Mouse (Mus musculus) C2C12 (cell line): ENCODE measurements around the gene Rpa1.

Source experiments
- CEBPB ChIP-seq: IDR thresholded peaks from one replicate; pipeline ENCODE4 v1.6.1; 2011; ENCODE audit warnings: low read depth, mild to moderate bottlenecking, control low read depth, moderate library complexity
- CTCF ChIP-seq: IDR thresholded peaks from one replicate; pipeline ENCODE4 v1.5.1; 2011; ENCODE audit not compliant: control insufficient read depth, insufficient read depth, insufficient read length

DNA sequence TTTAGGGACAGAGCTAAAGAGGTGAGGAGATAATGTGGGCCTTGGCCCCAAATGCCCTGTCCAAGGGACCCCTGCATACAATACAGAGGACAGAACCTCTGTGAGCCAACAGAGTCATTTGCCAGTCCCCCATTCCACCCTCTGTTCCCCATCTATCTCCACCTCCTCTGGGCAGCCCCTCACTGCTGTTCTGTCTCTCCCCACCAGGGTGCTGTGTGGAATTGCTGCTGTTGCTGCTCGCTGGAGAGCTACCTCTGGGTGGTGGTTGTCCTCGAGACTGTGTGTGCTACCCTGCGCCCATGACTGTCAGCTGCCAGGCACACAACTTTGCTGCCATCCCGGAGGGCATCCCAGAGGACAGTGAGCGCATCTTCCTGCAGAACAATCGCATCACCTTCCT is 83.6 kb downstream of the Rpa1 start:
- TF ChIP-seq CEBPB: no peak
- no peak for TF ChIP-seq CTCF
